Mouse (Mus musculus) left cerebral cortex, postnatal 36 days (tissue): ENCODE data around the gene Vmn1r233. TPM values are rescaled to one million over a fixed set of nuclear protein-coding genes. Genes with fewer than 3 reads are reported as not detected.

Experiments used
- DNase-seq, 2 experiments: peaks; one replicate each; pipeline ENCODE4 v3.0.0; 2021 to 2022; ENCODE audit warnings: low spot score in 2 of 2, mixed read lengths in 1 of 2
- intact Hi-C: fragments of 180-260 bp; cut with DNase I; formaldehyde crosslinking; loops from one replicate; pipeline ENCODE4 v1.15.1; 2025
- total RNA-seq, 2 experiments: library from RNA; stranded (reverse); gene quantifications; 2 replicates each; pipeline ENCODE4 v1.2.3; 2021

Gene Vmn1r233
- total RNA-seq = not detected

DNA sequence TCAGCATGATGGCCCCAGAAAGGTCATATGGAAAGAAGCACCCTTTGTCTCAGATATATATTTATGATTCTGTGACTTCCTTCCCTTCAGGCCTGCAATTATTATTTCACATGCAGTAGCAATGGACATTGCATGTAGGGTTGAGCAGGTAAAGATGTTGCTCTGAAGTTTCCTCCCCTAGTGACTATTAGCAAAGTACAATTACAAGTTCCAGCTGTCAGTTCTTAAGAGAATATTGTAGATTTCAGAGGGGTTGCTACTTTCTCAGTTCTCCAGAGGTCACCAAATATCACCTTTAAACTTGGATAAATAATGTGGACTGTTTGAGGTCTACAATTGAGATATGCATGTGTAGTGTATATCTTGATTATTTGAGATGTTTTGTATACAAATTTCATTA is at the start of gene Vmn1r233:
Gene Vmn1r233, minus strand, starts transcription at position 101 of the 400 bp plus-strand sequence.
- intact Hi-C loops = no loop called here
- DNase-seq = no peak

GRCm38 (mm10) chr17:21018410-21019080 is 22.3 kb upstream of the Vmn1r233 start:
- intact Hi-C loops = no loop called here
- no peak for DNase-seq

- intact Hi-C loops = loop anchor here (2.0 kb wide), 1 partner anchor 65 kb away; the partner anchor contains the start of gene Ppp2r1a
- no peak for DNase-seq
These were observed 13.5 kb upstream of the Vmn1r233 start for GRCm38 (mm10) chr17:21009726-21010125.

DNA sequence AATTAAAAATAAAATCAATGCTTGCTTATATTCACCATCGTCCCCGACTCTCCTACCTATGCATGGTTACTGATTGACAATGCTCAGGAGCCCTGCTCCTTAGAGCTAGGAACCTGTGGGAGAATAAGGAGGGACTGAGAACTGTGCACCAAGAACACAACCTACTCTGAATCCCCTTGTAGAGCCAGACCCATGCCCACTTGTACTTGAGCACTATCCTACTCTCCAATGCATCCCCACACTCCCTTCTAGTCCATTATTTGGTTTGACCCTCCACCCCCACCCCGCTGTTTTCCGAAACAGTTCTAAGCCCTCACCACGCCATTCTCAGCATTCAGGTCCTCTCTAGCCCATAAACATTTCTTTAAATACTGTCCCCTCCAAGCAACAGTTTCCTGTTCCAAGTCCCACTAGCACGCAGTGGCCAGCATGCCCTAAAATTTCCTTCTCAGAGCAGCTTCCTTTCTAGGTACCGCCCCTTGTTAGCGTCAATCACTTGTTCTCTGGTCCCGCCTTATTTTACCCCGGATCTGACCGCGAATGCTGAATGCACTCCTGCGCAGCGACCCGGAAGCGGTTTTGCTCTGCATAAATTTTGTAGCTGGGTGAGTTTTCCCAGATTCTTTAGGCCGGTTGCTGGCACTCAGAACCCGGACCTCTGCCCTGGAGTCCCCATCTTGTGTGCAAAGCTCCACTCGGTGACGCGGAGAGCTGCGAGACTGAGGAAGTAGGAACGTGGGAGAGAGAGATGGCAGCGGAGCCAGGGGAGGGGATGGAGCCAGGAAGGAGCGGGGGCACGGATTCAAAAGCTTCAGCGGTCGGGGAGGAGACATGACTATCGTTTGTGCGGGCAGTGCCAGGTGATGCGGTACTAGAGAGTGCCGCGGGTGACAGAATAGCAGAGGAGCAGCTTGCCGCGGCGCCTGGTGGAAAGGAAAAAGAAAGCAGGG is 12.4 kb upstream of the Vmn1r233 start, which contains the start of gene Zfp160:
Gene Zfp160, plus strand, starts transcription at position 522 of the 950 bp plus-strand sequence.
- peak; percentile 89 to 90 for DNase-seq
- intact Hi-C loops = loop anchor here (2.0 kb wide), 1 partner anchor 64 kb away; the partner anchor contains the start of gene Ppp2r1a

GRCm38 (mm10) chr17:20993716-20994115 is 2.5 kb downstream of the Vmn1r233 start:
- intact Hi-C loops = no loop called here
- DNase-seq = peak; percentile 11

DNA sequence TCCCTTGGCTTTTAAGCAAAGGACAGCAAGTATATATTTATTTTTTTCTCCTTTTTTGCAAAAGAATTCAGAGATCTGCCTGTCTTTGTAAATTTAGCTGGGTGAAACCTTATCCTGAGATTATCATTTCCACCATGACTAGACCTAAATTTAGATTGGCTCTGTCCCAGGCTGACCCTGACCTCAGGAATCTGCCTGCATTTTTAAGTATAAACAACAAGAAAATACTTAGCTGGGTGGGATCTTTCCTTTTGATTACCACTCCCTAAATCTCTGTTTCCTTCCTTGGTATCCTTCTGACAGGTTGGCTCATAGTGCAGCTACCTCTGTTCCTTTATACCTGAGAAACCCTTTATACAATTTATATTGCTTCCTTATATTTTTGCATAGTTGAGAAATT is 29.6 kb downstream of the Vmn1r233 start:
- no peak for DNase-seq
- intact Hi-C loops = no loop called here

- intact Hi-C loops = no loop called here
- DNase-seq = no peak
These were observed 30.8 kb downstream of the Vmn1r233 start for GRCm38 (mm10) chr17:20965421-20965820.

DNA sequence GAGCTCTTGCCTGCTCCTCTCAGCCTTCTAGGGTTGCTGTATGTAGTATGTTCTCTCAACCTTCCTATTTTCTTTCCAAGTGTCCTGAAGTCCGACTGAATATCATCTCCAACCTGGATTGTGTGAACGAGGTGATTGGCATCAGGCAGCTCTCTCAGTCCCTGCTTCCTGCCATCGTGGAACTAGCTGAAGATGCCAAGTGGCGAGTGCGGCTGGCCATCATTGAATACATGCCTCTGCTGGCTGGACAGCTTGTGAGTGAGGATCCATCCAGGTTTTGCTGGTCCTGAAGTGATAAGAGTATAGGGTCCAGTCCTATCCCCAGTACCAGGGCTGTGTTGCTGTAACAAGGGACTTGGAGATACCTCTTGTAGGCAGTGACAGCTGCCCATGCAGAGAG is 35.9 kb downstream of the Vmn1r233 start:
- DNase-seq = no peak
- intact Hi-C loops = no loop called here

- no peak for DNase-seq
- intact Hi-C loops = loop anchor here (10.0 kb wide), 1 partner anchor 588 kb away; the partner anchor contains the start of gene Zfp52
These were observed 49.6 kb downstream of the Vmn1r233 start for GRCm38 (mm10) chr17:20946636-20947035.

DNA sequence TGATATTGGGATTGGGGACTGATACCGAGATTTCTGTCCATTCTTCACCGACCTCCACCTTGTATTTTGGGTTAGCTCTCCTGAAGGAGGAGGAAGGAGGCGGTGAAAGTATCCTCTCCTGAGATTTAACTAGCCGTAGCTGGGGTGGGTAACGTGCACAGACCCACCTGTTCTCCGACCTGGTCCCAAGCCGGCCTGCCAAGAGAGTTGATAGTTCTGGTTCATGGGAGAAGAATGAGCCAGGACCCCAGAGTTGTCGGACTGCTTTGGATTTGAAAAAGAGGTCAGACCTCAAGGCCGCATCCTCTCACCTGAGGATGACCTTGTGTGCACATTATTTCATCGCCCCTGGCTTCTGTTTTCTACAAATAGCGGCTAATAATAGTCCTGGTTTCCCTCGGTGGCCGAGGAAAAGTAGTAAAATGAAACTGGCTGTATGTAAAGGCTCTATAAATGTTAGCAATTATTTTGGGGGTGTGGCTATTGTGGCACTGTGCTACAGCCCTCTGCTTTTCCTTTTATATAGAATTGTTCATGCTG is 50.2 kb downstream of the Vmn1r233 start:
- DNase-seq = no peak
- intact Hi-C loops = loop anchor here (10.0 kb wide), 1 partner anchor 589 kb away; the partner anchor contains the start of gene Zfp52

GRCm38 (mm10) chr17:20944985-20945891 is 51.0 kb downstream of the Vmn1r233 start, which contains the start of gene Ppp2r1a:
Gene Ppp2r1a (plus strand): TSS chr17:20945311.
- intact Hi-C loops = loop anchor here (2.0 to 10.0 kb wide), 3 partner anchors 64 to 590 kb away; partner anchors contain the start of genes Zfp160, Zfp51 and Zfp52
- peak; percentile 99 for DNase-seq

- intact Hi-C loops = loop anchor here (2.0 to 10.0 kb wide), 3 partner anchors 65 to 591 kb away; partner anchors contain the start of genes Zfp160, Zfp51 and Zfp52
These were observed 52.0 kb downstream of the Vmn1r233 start for GRCm38 (mm10) chr17:20944226-20944625.

More at GRCm38 (mm10) chr17:20944226-20944625, 52.0 kb downstream of the Vmn1r233 start:
- DNase-seq = no peak

Other genes with a start within 250 kb of the Vmn1r233 start
- not detected for gene Vmn1r228, start 210.3 kb downstream of the Vmn1r233 start, total RNA-seq
- gene Vmn1r229, start 184.9 kb downstream of the Vmn1r233 start, total RNA-seq = under 1 TPM in 1 of 2 experiments, not detected in 1; 0.14 TPM
- gene Vmn1r230, start 156.0 kb downstream of the Vmn1r233 start, total RNA-seq = not detected
- gene Vmn1r231, start 91.4 kb downstream of the Vmn1r233 start, total RNA-seq = not detected
- not detected for gene Vmn1r232, start 76.8 kb downstream of the Vmn1r233 start, total RNA-seq
- gene Ppp2r1a, start 51.2 kb downstream of the Vmn1r233 start, total RNA-seq = 100 to 1,000 TPM; 535 to 639 TPM
- gene Zfp160, start 12.4 kb upstream of the Vmn1r233 start, total RNA-seq = 10 to 100 TPM; 15.7 to 22.4 TPM
- gene Vmn1r234, start 229.6 kb upstream of the Vmn1r233 start, total RNA-seq = not detected